Mouse (Mus musculus) CH12.LX (cell line): ENCODE data around the gene Usmg5. TPM values are rescaled to one million over a fixed set of nuclear protein-coding genes. Genes with fewer than 3 reads are reported as not detected.
"Not testable (repeated sequence)": the region's sequence is repeated elsewhere in the genome, so short reads cannot be mapped to it uniquely, and the experiment has no call there.

Experiments used
- DNase-seq: peaks from one replicate; pipeline ENCODE4 v3.0.0-alpha.2; 2013; ENCODE audit errors: extremely low read depth
- H3K27ac ChIP-seq: 2 replicates; pipeline ENCODE4 v1.5.1; 2012; ENCODE audit warnings: low read depth, mild to moderate bottlenecking, control low read depth, moderate library complexity; ENCODE audit not compliant: insufficient read depth
- H3K27me3 ChIP-seq: replicated peaks from 2 replicates; pipeline ENCODE3; 2012; ENCODE audit warnings: inconsistent platforms
- H3K36me3 ChIP-seq, 2 experiments: replicated peaks in 1 of 2; 2 replicates each; pipeline versions ENCODE3 to v1.6.1; 2012; ENCODE audit warnings: inconsistent platforms in 1 of 2, low read length in 1 of 2, mild to moderate bottlenecking in 1 of 2, mixed read lengths in 1 of 2, moderate library complexity in 1 of 2; ENCODE audit not compliant: control insufficient read depth in 1 of 2, insufficient read depth in 1 of 2
- H3K4me1 ChIP-seq, 2 experiments: 2 replicates each; pipeline ENCODE4 v1.6.1; 2012; ENCODE audit warnings: inconsistent platforms in 1 of 2, moderate library complexity in 1 of 2; ENCODE audit not compliant: insufficient read depth in 2 of 2, control insufficient read depth in 1 of 2
- H3K4me2 ChIP-seq: 2 replicates; pipeline ENCODE4 v1.6.1; 2012; ENCODE audit warnings: low read depth, mild to moderate bottlenecking, control low read depth; ENCODE audit not compliant: poor library complexity, insufficient read depth, severe bottlenecking
- H3K4me3 ChIP-seq, 3 experiments: fragments of 150-350 bp in 1 of 3; sonication (generic) in 1 of 3; replicated peaks in 1 of 3; 2 replicates each; pipeline versions ENCODE3 to v1.5.1; 2011 to 2012; ENCODE audit warnings: low read depth in 2 of 3, low read length in 2 of 3, mild to moderate bottlenecking in 2 of 3, moderate library complexity in 2 of 3, control low read depth in 1 of 3, improper control_type of control experiment in 1 of 3, inconsistent platforms in 1 of 3, mixed read lengths in 1 of 3; ENCODE audit not compliant: poor library complexity in 1 of 3
- H3K79me2 ChIP-seq: replicated peaks from 2 replicates; pipeline ENCODE4 v1.6.1; 2012; ENCODE audit warnings: mild to moderate bottlenecking, moderate library complexity; ENCODE audit not compliant: control insufficient read depth, poor library complexity, insufficient read depth, severe bottlenecking; ENCODE audit errors: extremely low read depth
- H3K9ac ChIP-seq: 2 replicates; pipeline ENCODE4 v1.6.1; 2012; ENCODE audit warnings: low read depth, mild to moderate bottlenecking, control low read depth, moderate library complexity; ENCODE audit not compliant: insufficient read depth
- H3K9me3 ChIP-seq: replicated peaks from 2 replicates; pipeline ENCODE3; 2012; ENCODE audit warnings: low read length, inconsistent platforms, mixed read lengths
- BHLHE40 ChIP-seq: IDR thresholded peaks from 2 replicates; pipeline ENCODE4 v1.6.1; 2011; ENCODE audit warnings: mild to moderate bottlenecking, low read depth, low read length, improper control_type of control experiment
- CHD2 ChIP-seq: IDR thresholded peaks from 2 replicates; pipeline ENCODE4 v1.6.1; 2011; ENCODE audit warnings: low read length, improper control_type of control experiment
- ELF1 ChIP-seq: IDR thresholded peaks from 2 replicates; pipeline ENCODE4 v1.6.1; 2014; ENCODE audit warnings: low read depth, mild to moderate bottlenecking, inconsistent platforms, low read length, improper control_type of control experiment
- GABPA ChIP-seq: IDR thresholded peaks from 2 replicates; pipeline ENCODE4 v1.6.1; 2012; ENCODE audit warnings: low read depth, low read length, improper control_type of control experiment, inconsistent platforms; ENCODE audit not compliant: insufficient replicate concordance
- HCFC1 ChIP-seq: IDR thresholded peaks from 2 replicates; pipeline ENCODE4 v1.6.1; 2012; ENCODE audit warnings: low read depth, mild to moderate bottlenecking, inconsistent platforms, low read length, improper control_type of control experiment
- KAT2A ChIP-seq: IDR thresholded peaks from 2 replicates; pipeline ENCODE4 v1.6.1; 2012; ENCODE audit warnings: low read length, improper control_type of control experiment, inconsistent platforms; ENCODE audit not compliant: insufficient replicate concordance
- MAX ChIP-seq: IDR thresholded peaks from 2 replicates; pipeline ENCODE4 v1.6.1; 2011; ENCODE audit warnings: low read length, improper control_type of control experiment
- MAZ ChIP-seq: IDR thresholded peaks from 2 replicates; pipeline ENCODE4 v1.6.1; 2012; ENCODE audit warnings: low read depth, mild to moderate bottlenecking, inconsistent platforms, low read length, improper control_type of control experiment, moderate library complexity
- MEF2A ChIP-seq: IDR thresholded peaks from 2 replicates; pipeline ENCODE4 v1.6.1; 2014; ENCODE audit warnings: low read depth, mild to moderate bottlenecking, inconsistent platforms, low read length, improper control_type of control experiment, borderline replicate concordance
- MXI1 ChIP-seq: IDR thresholded peaks from 2 replicates; pipeline ENCODE4 v1.6.1; 2011; ENCODE audit warnings: mild to moderate bottlenecking, low read depth, low read length, improper control_type of control experiment
- MYC ChIP-seq: IDR thresholded peaks from 2 replicates; pipeline ENCODE4 v1.6.1; 2011; ENCODE audit warnings: low read depth, mild to moderate bottlenecking, improper control_type of control experiment, low read length
- NELFE ChIP-seq: IDR thresholded peaks from 2 replicates; pipeline ENCODE4 v1.6.1; 2011; ENCODE audit warnings: low read depth, low read length, improper control_type of control experiment
- NRF1 ChIP-seq: IDR thresholded peaks from 2 replicates; pipeline ENCODE4 v1.6.1; 2014; ENCODE audit warnings: low read depth, mild to moderate bottlenecking, inconsistent platforms, low read length, improper control_type of control experiment, moderate library complexity
- POLR2A ChIP-seq: IDR thresholded peaks from 2 replicates; pipeline ENCODE4 v1.6.1; 2011; ENCODE audit warnings: low read depth, mild to moderate bottlenecking, improper control_type of control experiment, low read length
- SIN3A ChIP-seq: IDR thresholded peaks from 2 replicates; pipeline ENCODE4 v1.6.1; 2012; ENCODE audit warnings: low read length, improper control_type of control experiment, inconsistent platforms
- TBP ChIP-seq: conservative IDR thresholded peaks from 2 replicates; pipeline ENCODE4 v1.6.1; 2011; ENCODE audit warnings: low read depth, low read length, improper control_type of control experiment
- TCF12 ChIP-seq: IDR thresholded peaks from 2 replicates; pipeline ENCODE4 v1.6.1; 2014; ENCODE audit warnings: low read depth, mild to moderate bottlenecking, inconsistent platforms, low read length, improper control_type of control experiment
- UBTF ChIP-seq: IDR thresholded peaks from 2 replicates; pipeline ENCODE4 v1.6.1; 2012; ENCODE audit warnings: low read depth, mild to moderate bottlenecking, inconsistent platforms, low read length, improper control_type of control experiment, moderate library complexity
- ZNF384 ChIP-seq: IDR thresholded peaks from 2 replicates; pipeline ENCODE4 v1.6.1; 2012; ENCODE audit warnings: low read depth, low read length, improper control_type of control experiment, inconsistent platforms
- dilution Hi-C: fragments of 300-500 bp; cut with MboI; formaldehyde crosslinking; loops from 2 replicates; pipeline ENCODE4 v1.14.3; 2020; ENCODE audit warnings: low sequenced_read_pairs; ENCODE audit not compliant: extremely low pct_unique_long_range_greater_than_20kb, extremely low pct_ligation_motif_present
- in situ Hi-C: fragments of 300-500 bp; cut with MboI; formaldehyde crosslinking; loops from 3 replicates; pipeline ENCODE4 v1.14.3; 2019; ENCODE audit warnings: low sequenced_read_pairs, low pct_ligation_motif_present, low pct_unique_long_range_greater_than_20kb, mixed read lengths
- polyA plus RNA-seq: library from polyadenylated mRNA; unstranded; fragments of >175 nt; gene quantifications from 2 replicates; pipeline ENCODE4 v1.2.1, GENCODE M21; 2012; ENCODE audit warnings: low read depth; ENCODE audit not compliant: insufficient read length
- total RNA-seq, 2 experiments: library from RNA; depleted of rRNA; stranded (reverse); fragments of 300-350 nt in 1 of 2; fragments of >200 nt in 1 of 2; gene quantifications; 2 replicates each; pipeline ENCODE4 v1.2.3; 2012 to 2014

The Usmg5 gene
- total RNA-seq (2012; rRNA removed) (226 and 344 TPM in 2 replicates), total RNA-seq (2014; rRNA removed) (500 and 646 TPM in 2 replicates), polyA plus RNA-seq (511 and 674 TPM in 2 replicates)

GRCm38 (mm10) chr19:47090550-47091156 is at the start of gene Usmg5, which contains the start of gene Pdcd11:
Gene Usmg5 (minus strand): TSS chr19:47090647.
Gene Pdcd11 (plus strand): TSS chr19:47090768.
- H3K27ac ChIP-seq: 0 out of 2 replicates have a peak within 1 kb of the TSS, but pooled peaks have one; percentile 5
- H3K9me3 ChIP-seq: no peaks in the 10 kb centered on the region
- peaks cover 73% of the 10 kb centered on the region for H3K79me2 ChIP-seq
- dilution Hi-C loops: no loop called here
- peak within 1 kb of the TSS; percentile 57 for H3K9ac ChIP-seq
- in situ Hi-C loops: no loop called here
- peaks cover 2 to 39% of the 10 kb centered on the region in 2 experiments; a peak in 2 of 4 replicates for H3K4me1 ChIP-seq
- DNase-seq: peak; percentile 95
- peaks cover 28 to 64% of the 10 kb centered on the region in 2 experiments for H3K36me3 ChIP-seq
- H3K4me2 ChIP-seq: peak within 1 kb of the TSS; percentile 64
- TF ChIP-seq GABPA: no peak
- peak; percentile 97 for TF ChIP-seq BHLHE40
- peak; percentile 98 for TF ChIP-seq MXI1
- peak; percentile 85 for TF ChIP-seq NELFE
- no peak for TF ChIP-seq ZNF384
- no peak for TF ChIP-seq UBTF
- TF ChIP-seq MYC: peak; percentile 90
- peak; percentile 41; the same call in 1 of the 2 replicates for TF ChIP-seq CHD2
- TF ChIP-seq ELF1: peak; percentile 90
- peak; percentile 98 for TF ChIP-seq POLR2A
- TF ChIP-seq NRF1: peak; percentile 50
- peak; percentile 83; the same call in 1 of the 2 replicates for TF ChIP-seq MAX
- TF ChIP-seq SIN3A: peak; percentile 72
- peak; percentile 62; the same call in 1 of the 2 replicates for TF ChIP-seq TBP
- TF ChIP-seq HCFC1: peak; percentile 85
- TF ChIP-seq TCF12: peak; percentile 72
- TF ChIP-seq MEF2A: no peak
- TF ChIP-seq KAT2A: peak; percentile 61; the same call in 1 of the 2 replicates
- TF ChIP-seq MAZ: peak; percentile 98
- H3K4me3 ChIP-seq: peak within 1 kb of the TSS; percentile 55 to 83 (median 67)
- no peaks in the 10 kb centered on the region for H3K27me3 ChIP-seq

GRCm38 (mm10) chr19:47139611-47140010 is 49.2 kb upstream of the Usmg5 start:
- DNase-seq, H3K27ac ChIP-seq, H3K9ac ChIP-seq, H3K27me3 ChIP-seq, dilution Hi-C loops, in situ Hi-C loops, H3K79me2 ChIP-seq, H3K4me2 ChIP-seq, H3K4me3 ChIP-seq, H3K9me3 ChIP-seq: not testable (repeated sequence)
- Histone ChIP-seq H3K4me1 (peaks cover 40 to 76% of the 10 kb centered on the region in 2 experiments), H3K36me3 (peaks cover 11 to 15% of the 10 kb centered on the region in 2 experiments)
